Mouse (Mus musculus) testis, adult 2 months (tissue): ENCODE measurements around the gene Camta1. TPM values are rescaled to one million over a fixed set of nuclear protein-coding genes. Genes with fewer than 3 reads are reported as not detected.
A peak's percentile ranks its signal among the peaks of the same experiment; 100 is the strongest.

Source experiments
- H3K27ac ChIP-seq: fragments of 200-500 bp; 2 replicates; pipeline ENCODE4 v1.5.1; 2012; ENCODE audit warnings: low read depth, low read length; ENCODE audit not compliant: control insufficient read depth, insufficient read depth
- H3K27me3 ChIP-seq: fragments of 200-500 bp; 2 replicates; pipeline ENCODE4 v1.6.1; 2012; ENCODE audit warnings: mild to moderate bottlenecking, low read length, moderate library complexity; ENCODE audit not compliant: control insufficient read depth, insufficient read depth
- H3K36me3 ChIP-seq: fragments of 200-500 bp; 2 replicates; pipeline ENCODE4 v1.6.1; 2012; ENCODE audit warnings: mild to moderate bottlenecking, low read length; ENCODE audit not compliant: control insufficient read depth, insufficient read depth
- H3K4me1 ChIP-seq: fragments of 200-500 bp; 2 replicates; pipeline ENCODE4 v1.6.1; 2012; ENCODE audit warnings: low read length; ENCODE audit not compliant: control insufficient read depth, insufficient read depth
- H3K4me3 ChIP-seq: fragments of 200-500 bp; 2 replicates; pipeline ENCODE4 v1.5.1; 2012; ENCODE audit warnings: low read depth, mild to moderate bottlenecking, low read length, moderate library complexity, mixed read lengths; ENCODE audit not compliant: control insufficient read depth
- CTCF ChIP-seq: fragments of 200-500 bp; IDR thresholded peaks from 2 replicates; pipeline ENCODE4 v1.5.1; 2012; ENCODE audit warnings: low read depth, mild to moderate bottlenecking, inconsistent platforms, low read length, moderate library complexity; ENCODE audit not compliant: control insufficient read depth, insufficient read depth, insufficient replicate concordance
- POLR2A ChIP-seq: fragments of 200-500 bp; IDR thresholded peaks from 2 replicates; pipeline ENCODE4 v1.6.1; 2012; ENCODE audit warnings: low read depth, mild to moderate bottlenecking, inconsistent platforms, low read length, moderate library complexity; ENCODE audit not compliant: control insufficient read depth
- polyA plus RNA-seq: library from polyadenylated mRNA; depleted of rRNA; stranded (reverse); fragments of >200 nt; gene quantifications from 2 replicates; pipeline ENCODE4 v1.2.3, GENCODE M21; 2012

The Camta1 gene
- polyA plus RNA-seq, 1 experiment, result 15.4 TPM

- Histone ChIP-seq H3K4me3 (no peak overlapping the region), H3K4me1 (no peaks in the 10 kb centered on the region; the same call in 1 of the 2 replicates), H3K27ac (no peak overlapping the region), H3K27me3 (no peaks in the 10 kb centered on the region), H3K36me3 (no peaks in the 10 kb centered on the region)
- TF ChIP-seq CTCF, result no peak
- TF ChIP-seq POLR2A, result no peak
These were observed 411.7 kb downstream of the Camta1 start for GRCm38 (mm10) chr4:151449981-151450380.

- no peak for TF ChIP-seq POLR2A
- TF ChIP-seq CTCF, result no peak
- Histone ChIP-seq H3K36me3 (no peaks in the 10 kb centered on the region), H3K4me3 (no peak overlapping the region), H3K4me1 (no peaks in the 10 kb centered on the region; the same call in none of the 2 replicates), H3K27me3 (no peaks in the 10 kb centered on the region), H3K27ac (no peak overlapping the region)
These were observed 413.3 kb downstream of the Camta1 start for GRCm38 (mm10) chr4:151448341-151448740.

- H3K27ac ChIP-seq, result no peak overlapping the region
- no peak overlapping the region for H3K4me3 ChIP-seq
- no peaks in the 10 kb centered on the region for H3K27me3 ChIP-seq
- TF ChIP-seq CTCF, result no peak
- no peak for TF ChIP-seq POLR2A
- H3K36me3 ChIP-seq, result no peaks in the 10 kb centered on the region
- H3K4me1 ChIP-seq, result no peaks in the 10 kb centered on the region; the same call in none of the 2 replicates
These were observed 417.0 kb downstream of the Camta1 start for GRCm38 (mm10) chr4:151444665-151445064.

- Histone ChIP-seq H3K36me3 (no peaks in the 10 kb centered on the region), H3K4me1 (no peaks in the 10 kb centered on the region), H3K27me3 (no peaks in the 10 kb centered on the region), H3K4me3 (no peak overlapping the region), H3K27ac (no peak overlapping the region)
- TF ChIP-seq CTCF (no peak), POLR2A (no peak)
These were observed 423.1 kb downstream of the Camta1 start for GRCm38 (mm10) chr4:151438561-151438960.

GRCm38 (mm10) chr4:151437859-151438258 is 423.8 kb downstream of the Camta1 start:
- no peaks in the 10 kb centered on the region for H3K4me1 ChIP-seq
- no peaks in the 10 kb centered on the region for H3K36me3 ChIP-seq
- H3K27ac ChIP-seq, result no peak overlapping the region

GRCm38 (mm10) chr4:151425133-151425532 is 436.5 kb downstream of the Camta1 start:
- no peaks in the 10 kb centered on the region for H3K36me3 ChIP-seq
- H3K4me1 ChIP-seq, result peaks cover 3% of the 10 kb centered on the region
- no peaks in the 10 kb centered on the region for H3K27me3 ChIP-seq
- peak; percentile 28; the same call in 1 of the 2 replicates for TF ChIP-seq CTCF
- no peak for TF ChIP-seq POLR2A
- no peak overlapping the region for H3K4me3 ChIP-seq
- no peak overlapping the region for H3K27ac ChIP-seq

More at GRCm38 (mm10) chr4:151437859-151438258, 423.8 kb downstream of the Camta1 start:
- Histone ChIP-seq H3K27me3 (no peaks in the 10 kb centered on the region), H3K4me3 (no peak overlapping the region)
- TF ChIP-seq CTCF (no peak), POLR2A (no peak)

GRCm38 (mm10) chr4:151422922-151423321 is 438.8 kb downstream of the Camta1 start:
- no peak overlapping the region for H3K27ac ChIP-seq
- TF ChIP-seq CTCF, result no peak
- TF ChIP-seq POLR2A, result no peak
- H3K4me1 ChIP-seq, result no peaks in the 10 kb centered on the region
- no peak overlapping the region for H3K4me3 ChIP-seq
- H3K27me3 ChIP-seq, result no peaks in the 10 kb centered on the region
- H3K36me3 ChIP-seq, result no peaks in the 10 kb centered on the region

GRCm38 (mm10) chr4:151422361-151422760 is 439.3 kb downstream of the Camta1 start:
- Histone ChIP-seq H3K4me1 (no peaks in the 10 kb centered on the region), H3K27me3 (no peaks in the 10 kb centered on the region), H3K27ac (no peak overlapping the region), H3K36me3 (no peaks in the 10 kb centered on the region), H3K4me3 (no peak overlapping the region)
- TF ChIP-seq CTCF (no peak), POLR2A (no peak)
